Mouse (Mus musculus): Measurements from ENCODE around the gene Cnnm1. TPM values are rescaled to one million over a fixed set of nuclear protein-coding genes. Genes with fewer than 3 reads are reported as not detected.

Gene Cnnm1
- 1.00 and 1.5 TPM in 2 replicates for polyA plus RNA-seq (2016; fragmentation: Nextera tagmentation; extraction: Ambion mirVana)

DNA sequence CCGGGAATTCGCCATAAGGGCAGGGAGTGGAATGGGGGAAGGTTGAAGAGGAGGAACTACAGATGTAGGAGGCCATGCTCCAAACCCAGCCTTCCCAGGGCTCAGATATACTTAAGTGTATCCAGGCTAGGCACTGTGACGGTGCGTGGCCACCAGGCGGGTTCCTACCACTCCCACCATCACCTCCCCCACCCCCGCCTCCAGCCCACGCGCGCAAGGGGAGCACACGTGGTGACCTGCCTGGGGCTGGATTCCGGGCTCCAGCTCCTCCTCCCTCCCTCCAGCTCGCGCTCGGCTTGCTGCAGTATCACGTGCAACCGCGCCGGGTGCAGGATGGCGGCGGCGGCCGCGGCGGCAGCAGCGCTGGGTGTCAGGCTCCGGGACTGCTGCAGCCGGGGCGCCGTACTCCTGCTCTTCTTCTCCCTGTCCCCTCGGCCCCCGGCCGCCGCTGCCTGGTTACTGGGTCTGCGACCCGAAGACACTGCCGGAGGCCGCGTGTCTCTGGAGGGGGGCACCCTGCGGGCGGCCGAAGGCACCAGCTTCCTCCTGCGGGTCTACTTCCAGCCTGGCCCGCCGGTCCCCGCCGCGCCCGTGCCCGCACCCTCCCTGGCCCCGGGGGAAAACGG lies at the start of gene Cnnm1:
TSS of gene Cnnm1 (plus strand) at position 325 of the 626 bp plus-strand sequence.
- H3K36me3 ChIP-seq: no peaks in the 10 kb centered on the region
- under 1% methylated on average over 30 of the region's 51 CpGs for whole genome bisulfite sequencing
- peak within 1 kb of the TSS; percentile 70 for H3K9ac ChIP-seq
- H3K4me3 ChIP-seq: peak within 1 kb of the TSS; percentile 77
- H3K27me3 ChIP-seq: peaks cover 47% of the 10 kb centered on the region
- peak within 1 kb of the TSS; percentile 100 for H3K4me2 ChIP-seq (replicated peaks)
- H3K9me3 ChIP-seq: no peaks in the 10 kb centered on the region
- peaks cover 11% of the 10 kb centered on the region for H3K4me1 ChIP-seq
- H3K27ac ChIP-seq: 0 out of 2 replicates have a peak within 1 kb of the TSS, but pooled peaks have one; percentile 23
- ATAC-seq (ENCODE audit: insufficient number of reproducible peaks, insufficient read depth, low FRiP score, low TSS enrichment): peak; percentile 53

- no peak overlapping the region for H3K4me2 ChIP-seq (replicated peaks)
- no peak for ATAC-seq (ENCODE audit: insufficient number of reproducible peaks, insufficient read depth, low FRiP score, low TSS enrichment)
- 5% methylated on average over 4 of the region's 4 CpGs for WGBS
- no peaks in the 10 kb centered on the region for H3K9me3 ChIP-seq
- no peaks in the 10 kb centered on the region for H3K4me1 ChIP-seq
- H3K36me3 ChIP-seq: no peaks in the 10 kb centered on the region
- H3K9ac ChIP-seq: no peak overlapping the region
- no peak overlapping the region for H3K27ac ChIP-seq
- no peaks in the 10 kb centered on the region for H3K27me3 ChIP-seq
- H3K4me3 ChIP-seq: no peak overlapping the region
Observed at GRCm38 (mm10) chr19:43396327-43396726, 43.9 kb upstream of the Cnnm1 start.

DNA sequence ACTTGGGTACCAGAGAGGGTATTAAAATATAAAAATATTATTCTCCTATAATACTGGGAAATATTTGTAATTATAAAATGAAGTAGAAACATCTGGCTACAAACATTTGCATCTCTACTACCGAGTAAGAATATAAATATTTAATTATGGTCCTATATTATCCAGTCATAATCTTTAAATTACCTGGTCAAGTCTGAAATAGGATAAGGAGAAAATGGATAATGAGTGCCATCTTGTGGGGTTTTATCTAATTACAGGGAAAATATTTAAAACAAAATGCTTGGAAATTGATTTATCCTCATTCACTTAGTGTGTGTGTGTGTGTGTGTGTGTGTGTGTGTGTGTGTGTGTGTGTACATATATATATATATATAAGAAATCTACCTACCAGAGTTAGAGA lies 33.1 kb upstream of the Cnnm1 start:
- ATAC-seq (ENCODE audit: insufficient number of reproducible peaks, insufficient read depth, low FRiP score, low TSS enrichment): no peak
- 34% methylated on average over 1 of the region's 1 CpGs for WGBS

DNA sequence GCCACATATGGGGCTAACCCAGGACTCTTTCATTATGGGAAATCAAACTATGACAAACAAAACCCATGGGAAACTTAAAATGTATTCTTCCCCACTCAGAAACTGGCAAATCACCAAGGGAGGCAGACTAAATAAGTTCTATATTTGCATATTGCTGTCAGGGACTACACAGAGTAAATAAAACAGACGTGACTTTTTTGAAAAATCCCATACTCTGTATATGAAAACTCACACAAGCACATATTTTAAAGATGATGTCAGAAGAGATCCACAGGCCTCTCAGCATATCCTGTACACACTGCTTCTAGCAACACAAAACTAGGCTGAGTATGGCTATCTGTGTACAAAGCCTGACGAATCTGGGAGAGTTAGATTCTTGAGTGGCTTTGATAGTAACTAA lies 24.7 kb upstream of the Cnnm1 start:
- no peaks in the 10 kb centered on the region for H3K36me3 ChIP-seq
- no peak overlapping the region for H3K27ac ChIP-seq
- H3K4me2 ChIP-seq (replicated peaks): no peak overlapping the region
- no peaks in the 10 kb centered on the region for H3K27me3 ChIP-seq
- no peak overlapping the region for H3K4me3 ChIP-seq
- no peaks in the 10 kb centered on the region for H3K9me3 ChIP-seq
- no peak overlapping the region for H3K9ac ChIP-seq
- no peaks in the 10 kb centered on the region for H3K4me1 ChIP-seq
- 70% methylated on average over 2 of the region's 2 CpGs for WGBS
- no peak for ATAC-seq (ENCODE audit: insufficient number of reproducible peaks, insufficient read depth, low FRiP score, low TSS enrichment)

More for the DNA sequence above, 33.1 kb upstream of the Cnnm1 start:
- Histone ChIP-seq H3K36me3 (no peaks in the 10 kb centered on the region), H3K9ac (no peak overlapping the region), H3K27ac (no peak overlapping the region), H3K4me2 (replicated peaks) (no peak overlapping the region), H3K9me3 (no peaks in the 10 kb centered on the region), H3K27me3 (no peaks in the 10 kb centered on the region), H3K4me1 (no peaks in the 10 kb centered on the region), H3K4me3 (no peak overlapping the region)

- H3K4me3 ChIP-seq: no peak overlapping the region
- ATAC-seq (ENCODE audit: insufficient number of reproducible peaks, insufficient read depth, low FRiP score, low TSS enrichment): no peak
- WGBS: 80% methylated on average over 3 of the region's 3 CpGs
- no peaks in the 10 kb centered on the region for H3K36me3 ChIP-seq
- H3K9me3 ChIP-seq: no peaks in the 10 kb centered on the region
- no peaks in the 10 kb centered on the region for H3K4me1 ChIP-seq
- no peak overlapping the region for H3K27ac ChIP-seq
- no peaks in the 10 kb centered on the region for H3K27me3 ChIP-seq
- H3K4me2 ChIP-seq (replicated peaks): no peak overlapping the region
- no peak overlapping the region for H3K9ac ChIP-seq
Observed at GRCm38 (mm10) chr19:43420506-43420905, 19.7 kb upstream of the Cnnm1 start.

DNA sequence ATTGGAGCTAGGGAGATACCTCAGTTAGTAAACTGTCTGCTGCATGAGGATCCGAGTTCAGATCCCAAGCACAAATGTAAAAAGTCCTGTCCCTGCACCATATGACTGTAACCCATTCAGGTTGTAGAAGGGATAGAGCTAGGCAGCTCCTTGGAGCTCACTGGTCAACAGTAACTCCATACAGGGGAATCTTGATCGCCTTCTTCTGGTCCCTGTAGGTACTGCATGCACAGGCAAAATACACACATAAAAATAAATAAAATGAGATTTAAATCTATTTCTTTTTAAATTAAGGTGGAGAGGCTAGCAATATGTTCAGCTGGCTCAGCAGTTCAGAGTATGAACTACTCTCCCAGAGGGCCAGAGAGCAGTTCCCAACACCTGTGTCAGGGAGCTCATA lies 16.2 kb upstream of the Cnnm1 start:
- H3K9me3 ChIP-seq: no peaks in the 10 kb centered on the region
- WGBS: 74% methylated on average over 2 of the region's 2 CpGs
- no peaks in the 10 kb centered on the region for H3K27me3 ChIP-seq
- no peaks in the 10 kb centered on the region for H3K4me1 ChIP-seq
- H3K27ac ChIP-seq: no peak overlapping the region
- H3K4me3 ChIP-seq: no peak overlapping the region
- no peak for ATAC-seq (ENCODE audit: insufficient number of reproducible peaks, insufficient read depth, low FRiP score, low TSS enrichment)
- no peak overlapping the region for H3K4me2 ChIP-seq (replicated peaks)
- no peak overlapping the region for H3K9ac ChIP-seq
- H3K36me3 ChIP-seq: no peaks in the 10 kb centered on the region

DNA sequence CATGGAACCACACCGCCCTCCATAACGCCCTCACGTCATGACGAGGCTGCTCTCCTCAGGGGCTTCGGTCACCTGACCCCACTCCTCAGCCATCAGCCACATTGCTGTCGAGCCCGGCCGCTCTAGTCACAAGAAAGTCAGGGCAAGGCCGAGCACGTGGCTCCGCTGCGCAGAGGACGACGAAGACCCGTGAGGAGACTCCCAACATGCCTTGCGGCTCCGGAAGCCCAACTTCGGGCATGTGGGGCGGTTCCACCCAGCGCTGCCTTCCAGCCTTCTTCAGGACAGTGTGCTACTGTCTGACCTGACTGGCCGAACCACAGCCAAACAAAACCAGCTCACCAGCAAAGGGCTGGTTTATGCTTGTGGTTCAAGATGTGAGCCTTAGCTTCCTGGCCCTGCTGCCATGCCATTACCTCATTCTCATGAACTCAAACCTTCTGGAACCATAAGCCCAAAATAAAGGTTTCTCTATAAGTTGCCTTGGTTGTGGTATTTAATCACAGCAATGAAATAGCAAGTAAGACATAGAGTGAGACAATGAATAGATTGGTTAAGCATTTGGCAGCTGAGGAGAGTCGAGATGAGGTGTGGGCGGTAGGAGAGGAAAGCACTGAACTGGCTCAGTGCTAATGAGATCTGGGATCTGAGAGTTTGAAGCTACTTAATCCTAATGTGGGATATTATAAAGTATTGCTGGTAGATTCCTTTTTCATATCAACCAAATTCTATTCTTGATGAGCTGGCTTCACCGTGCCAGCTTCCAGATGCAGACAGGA lies 12.6 kb upstream of the Cnnm1 start:
- H3K27me3 ChIP-seq: no peaks in the 10 kb centered on the region
- no peak overlapping the region for H3K4me2 ChIP-seq (replicated peaks)
- no peak overlapping the region for H3K27ac ChIP-seq
- no peak overlapping the region for H3K9ac ChIP-seq
- H3K4me1 ChIP-seq: no peaks in the 10 kb centered on the region
- H3K36me3 ChIP-seq: no peaks in the 10 kb centered on the region
- no peak for ATAC-seq (ENCODE audit: insufficient number of reproducible peaks, insufficient read depth, low FRiP score, low TSS enrichment)
- no peak overlapping the region for H3K4me3 ChIP-seq
- no peaks in the 10 kb centered on the region for H3K9me3 ChIP-seq
- WGBS: 90% methylated on average over 24 of the region's 24 CpGs

GRCm38 (mm10) chr19:43439246-43439645 lies 990 bp upstream of the Cnnm1 start:
- WGBS: 83% methylated on average over 7 of the region's 7 CpGs
- H3K27me3 ChIP-seq: peaks cover 47% of the 10 kb centered on the region
- no peak for ATAC-seq (ENCODE audit: insufficient number of reproducible peaks, insufficient read depth, low FRiP score, low TSS enrichment)

GRCm38 (mm10) chr19:43440768-43441660 lies 778 bp downstream of the Cnnm1 start:
- Histone ChIP-seq H3K4me1 (peaks cover 11% of the 10 kb centered on the region), H3K9me3 (no peaks in the 10 kb centered on the region), H3K27ac (0 out of 2 replicates have a peak overlapping the region, but pooled peaks have one; percentile 23), H3K36me3 (no peaks in the 10 kb centered on the region), H3K9ac (peak overlapping the region; percentile 70), H3K4me2 (replicated peaks) (peak overlapping the region; percentile 100), H3K27me3 (peaks cover 47% of the 10 kb centered on the region), H3K4me3 (peak overlapping the region; percentile 77)
- WGBS: under 1% methylated on average over 109 of the region's 118 CpGs
- ATAC-seq (ENCODE audit: insufficient number of reproducible peaks, insufficient read depth, low FRiP score, low TSS enrichment): peak; percentile 53

More at GRCm38 (mm10) chr19:43439246-43439645, 990 bp upstream of the Cnnm1 start:
- Histone ChIP-seq H3K4me3 (no peak overlapping the region), H3K4me2 (replicated peaks) (no peak overlapping the region), H3K9ac (no peak overlapping the region), H3K36me3 (no peaks in the 10 kb centered on the region), H3K27ac (no peak overlapping the region), H3K9me3 (no peaks in the 10 kb centered on the region), H3K4me1 (peaks cover 11% of the 10 kb centered on the region)

DNA sequence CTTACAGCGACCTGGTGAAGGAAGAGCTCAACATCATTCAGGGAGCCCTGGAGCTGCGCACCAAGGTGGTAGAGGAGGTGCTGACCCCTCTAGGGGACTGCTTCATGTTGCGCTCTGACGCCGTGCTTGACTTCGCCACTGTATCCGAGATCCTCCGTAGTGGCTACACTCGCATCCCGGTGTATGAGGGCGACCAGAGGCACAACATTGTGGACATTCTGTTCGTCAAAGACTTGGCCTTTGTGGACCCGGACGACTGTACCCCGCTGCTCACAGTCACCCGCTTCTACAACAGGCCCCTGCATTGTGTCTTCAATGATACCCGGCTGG lies 1.4 kb downstream of the Cnnm1 start:
- Histone ChIP-seq H3K4me2 (replicated peaks) (peak overlapping the region; percentile 100), H3K9me3 (no peaks in the 10 kb centered on the region), H3K27me3 (peaks cover 47% of the 10 kb centered on the region), H3K4me1 (peaks cover 11% of the 10 kb centered on the region), H3K4me3 (peak overlapping the region; percentile 77), H3K36me3 (no peaks in the 10 kb centered on the region), H3K27ac (no peak overlapping the region), H3K9ac (peak overlapping the region; percentile 70; the same call in 1 of the 2 replicates)
- ATAC-seq (ENCODE audit: insufficient number of reproducible peaks, insufficient read depth, low FRiP score, low TSS enrichment): no peak
- 9% methylated on average over 17 of the region's 17 CpGs for WGBS

DNA sequence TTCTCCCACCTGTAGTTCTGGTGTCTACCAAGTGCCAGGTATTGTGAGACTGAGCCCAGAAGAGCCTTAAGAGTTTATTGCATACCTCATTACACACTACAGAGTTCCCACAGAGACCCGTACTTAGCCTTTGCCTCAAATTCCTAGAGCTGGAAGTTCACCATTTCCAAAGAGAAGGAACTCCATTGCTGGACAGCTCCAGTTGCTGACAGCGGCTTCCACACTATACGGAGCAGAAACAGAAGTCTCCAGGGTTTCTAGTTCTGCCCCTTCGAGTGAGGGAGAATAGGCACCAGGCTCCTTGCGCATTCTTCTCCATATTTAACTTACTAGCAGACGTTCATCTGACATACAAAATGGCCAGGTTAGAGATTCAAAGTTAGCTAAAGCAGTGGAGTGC lies 2.0 kb downstream of the Cnnm1 start:
- 34% methylated on average over 6 of the region's 6 CpGs for WGBS
- H3K4me3 ChIP-seq: peak overlapping the region; percentile 77; the same call in 1 of the 2 replicates
- H3K27ac ChIP-seq: no peak overlapping the region
- H3K4me2 ChIP-seq (replicated peaks): peak overlapping the region; percentile 100
- H3K27me3 ChIP-seq: peaks cover 47% of the 10 kb centered on the region
- H3K9me3 ChIP-seq: no peaks in the 10 kb centered on the region
- peaks cover 11% of the 10 kb centered on the region for H3K4me1 ChIP-seq
- ATAC-seq (ENCODE audit: insufficient number of reproducible peaks, insufficient read depth, low FRiP score, low TSS enrichment): no peak
- no peaks in the 10 kb centered on the region for H3K36me3 ChIP-seq
- no peak overlapping the region for H3K9ac ChIP-seq

Data from embryonic facial prominence, embryonic 12.5 days (tissue).